Comparison of ENCODE assay signal across 1 mouse cellular context in genomic region chr11:98332186-98332585, GRCm38 (mm10).
TF ChIP-seq lines count a peak whose summit lies in the region.

No protein-coding gene starts in this region.

TF ChIP-seq in CH12.LX, 34 proteins besides CTCF, POLR2A, EP300 and RAD21 (continued from another document):
- TF ChIP-seq TCF12 (IDR thresholded peaks at IDR 0.05; ENCODE audit: low read depth, low read length), result no peak
- TF ChIP-seq PAX5 (IDR thresholded peaks at IDR 0.05; ENCODE audit: low read length), result no peak
- peak; percentile 22; the same call in 1 of the 2 replicates for TF ChIP-seq SMC3 (IDR thresholded peaks at IDR 0.05; ENCODE audit: low read depth, low read length)
TF ChIP-seq in CH12.LX: peak in this region for 1.
